Mouse (Mus musculus): ENCODE data around the gene Myh6.
"Not testable (repeated sequence)": the region's sequence is repeated elsewhere in the genome, so short reads cannot be mapped to it uniquely, and the experiment has no call there.

Myh6 gene

GRCm38 (mm10) chr14:54994136-54994868 is 27.6 kb upstream of the Myh6 start, which contains the start of gene Myh7:
Myh7 (minus strand) TSS chr14:54994626.
- no peak for DNase-seq

GRCm38 (mm10) chr14:54993636-54994035 is 26.9 kb upstream of the Myh6 start:
- no peak for DNase-seq

GRCm38 (mm10) chr14:54992196-54992595 is 25.5 kb upstream of the Myh6 start:
- DNase-seq, result no peak

- peak; percentile 18 for DNase-seq
Observed at GRCm38 (mm10) chr14:54989886-54990441, 23.2 kb upstream of the Myh6 start.

GRCm38 (mm10) chr14:54988882-54989281 is 22.2 kb upstream of the Myh6 start:
- DNase-seq, result no peak

GRCm38 (mm10) chr14:54988350-54988874 is 21.7 kb upstream of the Myh6 start:
- not testable (repeated sequence) for DNase-seq

- no peak for DNase-seq
Observed at GRCm38 (mm10) chr14:54981934-54982333, 15.2 kb upstream of the Myh6 start.

- no peak for DNase-seq
Observed at GRCm38 (mm10) chr14:54978664-54979063, 11.9 kb upstream of the Myh6 start.

- no peak for DNase-seq
Observed at GRCm38 (mm10) chr14:54976633-54977032, 9.9 kb upstream of the Myh6 start, which contains the start of gene Gm17428. Gm17428 (plus strand) TSS chr14:54976933.

GRCm38 (mm10) chr14:54974068-54974791 is 7.5 kb upstream of the Myh6 start:
- peak; percentile 37 for DNase-seq

GRCm38 (mm10) chr14:54972786-54973185 is 6.1 kb upstream of the Myh6 start:
- not testable (repeated sequence) for DNase-seq

GRCm38 (mm10) chr14:54968344-54968743 is 1.6 kb upstream of the Myh6 start:
- DNase-seq, result no peak

- DNase-seq, result no peak
Observed at GRCm38 (mm10) chr14:54967874-54968273, 1.1 kb upstream of the Myh6 start.

- DNase-seq, result no peak
Observed at GRCm38 (mm10) chr14:54965631-54966030, 1.1 kb downstream of the Myh6 start.

- DNase-seq, result no peak
Observed at GRCm38 (mm10) chr14:54965044-54965443, 1.7 kb downstream of the Myh6 start.

- DNase-seq, result no peak
Observed at GRCm38 (mm10) chr14:54963727-54964126, 3.0 kb downstream of the Myh6 start.

- no peak for DNase-seq
Observed at GRCm38 (mm10) chr14:54962714-54963113, 4.0 kb downstream of the Myh6 start.

- DNase-seq, result no peak
Observed at GRCm38 (mm10) chr14:54961487-54961886, 5.2 kb downstream of the Myh6 start.

GRCm38 (mm10) chr14:54960769-54961168 is 6.0 kb downstream of the Myh6 start:
- DNase-seq, result peak; percentile 28

GRCm38 (mm10) chr14:54959853-54960613 is 6.7 kb downstream of the Myh6 start:
- DNase-seq, result not testable (repeated sequence)

GRCm38 (mm10) chr14:54959197-54959596 is 7.5 kb downstream of the Myh6 start:
- no peak for DNase-seq

- no peak for DNase-seq
Observed at GRCm38 (mm10) chr14:54958503-54958902, 8.2 kb downstream of the Myh6 start.

GRCm38 (mm10) chr14:54956533-54956932 is 10.2 kb downstream of the Myh6 start:
- no peak for DNase-seq
